Comparison of ENCODE assay signal across 7 mouse cellular contexts in genomic region chr7:64155687-64156086, GRCm38 (mm10). TPM values are rescaled to one million over a fixed set of nuclear protein-coding genes. Genes with fewer than 3 reads are reported as not detected.
A peak's percentile ranks its signal among the peaks of the same experiment; 100 is the strongest.
DNase-seq lines count a peak whose midpoint lies in the region; ATAC-seq and TF ChIP-seq lines count a peak whose summit lies in the region.

No protein-coding gene starts in this region.

- TF ChIP-seq POLR2A in bone marrow macrophage, adult 2 months (IDR thresholded peaks at IDR 0.05; ENCODE audit: borderline replicate concordance, low read depth, low read length), result no peak

- no peaks in the 10 kb centered on the region for H3K9me3 ChIP-seq in embryonic facial prominence, embryonic 12.5 days

- TF ChIP-seq CTCF in bone marrow macrophage, adult 2 months (IDR thresholded peaks at IDR 0.05; ENCODE audit: low read depth, low read length), result peak; percentile 47; the same call in 1 of the 2 replicates

- peak overlapping the region; percentile 34 for H3K4me2 ChIP-seq in embryonic facial prominence, embryonic 12.5 days (replicated peaks)

- WGBS in embryonic facial prominence, embryonic 12.5 days, result 13% methylated on average over 10 of the region's 10 CpGs

- no peak overlapping the region for H3K27ac ChIP-seq in bone marrow macrophage, adult 2 months (ENCODE audit: insufficient read depth, low read depth, low read length)
- H3K27ac ChIP-seq in embryonic facial prominence, embryonic 12.5 days, result no peak overlapping the region

- intact Hi-C loops in left cerebral cortex, postnatal 36 days (cut with DNase I), result loop anchor here (2.0 to 10.0 kb wide), 4 partner anchors 91 to 401 kb away; partner anchors contain the start of gene Klf13

- no peaks in the 10 kb centered on the region for H3K4me1 ChIP-seq in bone marrow macrophage, adult 2 months (ENCODE audit: control insufficient read depth, insufficient read depth, low read length)
- 0 out of 2 replicates have a peak, but pooled peaks cover 3% of the 10 kb centered on the region for H3K4me1 ChIP-seq in embryonic facial prominence, embryonic 12.5 days

- H3K36me3 ChIP-seq in embryonic facial prominence, embryonic 12.5 days, result no peaks in the 10 kb centered on the region

- peak; percentile 41; the same call in 1 of the 2 replicates for ATAC-seq in embryonic facial prominence, embryonic 12.5 days (ENCODE audit: insufficient number of reproducible peaks, insufficient read depth, low FRiP score, low TSS enrichment)

- no peak overlapping the region for H3K4me3 ChIP-seq in bone marrow macrophage, adult 2 months (ENCODE audit: insufficient read depth, low read length)
- no peak overlapping the region for H3K4me3 ChIP-seq in embryonic facial prominence, embryonic 12.5 days

- H3K27me3 ChIP-seq in embryonic facial prominence, embryonic 12.5 days, result no peaks in the 10 kb centered on the region

- DNase-seq in heart, adult 18-20 months, result peak; percentile 93 to 96
- peak; percentile 86 for DNase-seq in kidney, adult 11 months
- peak; percentile 88 to 89 for DNase-seq in left cerebral cortex, postnatal 36 days (ENCODE audit: low spot score in 2 of 2)
- DNase-seq in mesoderm, embryonic 11.5 days (ENCODE audit: low read depth, low spot score), result peak; percentile 68
- DNase-seq in right cerebral cortex, postnatal 4 days, result peak; percentile 74

- H3K9ac ChIP-seq in embryonic facial prominence, embryonic 12.5 days, result no peak overlapping the region

RNA-seq across cellular contexts. Expression of gene Trpm1, which starts 2.1 kb away (rescaled TPM):
- polyA plus RNA-seq in bone marrow macrophage, adult 2 months (2012; ENCODE audit: insufficient read depth, insufficient read length, missing spikeins), result not detected in 2 replicates
- 7.9 and 20.5 TPM in 2 replicates for polyA plus RNA-seq in embryonic facial prominence, embryonic 12.5 days (2016; fragmentation: Nextera tagmentation; extraction: Ambion mirVana)
- total RNA-seq in heart, adult 18-20 months (2021), result under 1 TPM in 1 of 2 experiments, not detected in 1; 0.28 TPM
- total RNA-seq in left cerebral cortex, postnatal 36 days (2021), result 1 to 10 TPM in 1 of 2 experiments, not detected in 1; 1.6 TPM
